Mouse (Mus musculus) bone marrow, adult 2 months (tissue): Measurements from ENCODE around the gene Cox20.

Experiments
- CTCF ChIP-seq: fragments of 200-500 bp; IDR thresholded peaks from 2 replicates; pipeline ENCODE4 v1.5.1; 2011; ENCODE audit warnings: low read length, control low read depth; ENCODE audit not compliant: control insufficient read depth, insufficient read depth
- POLR2A ChIP-seq: fragments of 200-500 bp; IDR thresholded peaks from 2 replicates; pipeline ENCODE4 v1.6.1; 2011; ENCODE audit warnings: low read depth, mild to moderate bottlenecking, control low read depth, low read length, borderline replicate concordance; ENCODE audit not compliant: control insufficient read depth

GRCm38 (mm10) chr1:178336777-178337481, 18.0 kb downstream of the Cox20 start:
- TF ChIP-seq CTCF (no peak), POLR2A (peak; percentile 46; the same call in 1 of the 2 replicates)
